Mouse (Mus musculus) CH12.LX (cell line): ENCODE results near the gene Prrt3. TPM values are rescaled to one million over a fixed set of nuclear protein-coding genes. Genes with fewer than 3 reads are reported as not detected.

Experiments
- DNase-seq: peaks from one replicate; pipeline ENCODE4 v3.0.0-alpha.2; 2013; ENCODE audit errors: extremely low read depth
- H3K27ac ChIP-seq: 2 replicates; pipeline ENCODE4 v1.5.1; 2012; ENCODE audit warnings: low read depth, mild to moderate bottlenecking, control low read depth, moderate library complexity; ENCODE audit not compliant: insufficient read depth
- H3K27me3 ChIP-seq: replicated peaks from 2 replicates; pipeline ENCODE3; 2012; ENCODE audit warnings: inconsistent platforms
- H3K36me3 ChIP-seq, 2 experiments: replicated peaks in 1 of 2; 2 replicates each; pipeline versions ENCODE3 to v1.6.1; 2012; ENCODE audit warnings: inconsistent platforms in 1 of 2, low read length in 1 of 2, mild to moderate bottlenecking in 1 of 2, mixed read lengths in 1 of 2, moderate library complexity in 1 of 2; ENCODE audit not compliant: control insufficient read depth in 1 of 2, insufficient read depth in 1 of 2
- H3K4me1 ChIP-seq, 2 experiments: 2 replicates each; pipeline ENCODE4 v1.6.1; 2012; ENCODE audit warnings: inconsistent platforms in 1 of 2, moderate library complexity in 1 of 2; ENCODE audit not compliant: insufficient read depth in 2 of 2, control insufficient read depth in 1 of 2
- H3K4me2 ChIP-seq: 2 replicates; pipeline ENCODE4 v1.6.1; 2012; ENCODE audit warnings: low read depth, mild to moderate bottlenecking, control low read depth; ENCODE audit not compliant: poor library complexity, insufficient read depth, severe bottlenecking
- H3K4me3 ChIP-seq, 3 experiments: fragments of 150-350 bp in 1 of 3; sonication (generic) in 1 of 3; replicated peaks in 1 of 3; 2 replicates each; pipeline versions ENCODE3 to v1.5.1; 2011 to 2012; ENCODE audit warnings: low read depth in 2 of 3, low read length in 2 of 3, mild to moderate bottlenecking in 2 of 3, moderate library complexity in 2 of 3, control low read depth in 1 of 3, improper control_type of control experiment in 1 of 3, inconsistent platforms in 1 of 3, mixed read lengths in 1 of 3; ENCODE audit not compliant: poor library complexity in 1 of 3
- H3K79me2 ChIP-seq: replicated peaks from 2 replicates; pipeline ENCODE4 v1.6.1; 2012; ENCODE audit warnings: mild to moderate bottlenecking, moderate library complexity; ENCODE audit not compliant: control insufficient read depth, poor library complexity, insufficient read depth, severe bottlenecking; ENCODE audit errors: extremely low read depth
- H3K9ac ChIP-seq: 2 replicates; pipeline ENCODE4 v1.6.1; 2012; ENCODE audit warnings: low read depth, mild to moderate bottlenecking, control low read depth, moderate library complexity; ENCODE audit not compliant: insufficient read depth
- H3K9me3 ChIP-seq: replicated peaks from 2 replicates; pipeline ENCODE3; 2012; ENCODE audit warnings: low read length, inconsistent platforms, mixed read lengths
- BHLHE40 ChIP-seq: IDR thresholded peaks from 2 replicates; pipeline ENCODE4 v1.6.1; 2011; ENCODE audit warnings: mild to moderate bottlenecking, low read depth, low read length, improper control_type of control experiment
- CHD1 ChIP-seq: IDR thresholded peaks from 2 replicates; pipeline ENCODE4 v1.6.1; 2012; ENCODE audit warnings: low read depth, low read length, improper control_type of control experiment, inconsistent platforms
- CHD2 ChIP-seq: IDR thresholded peaks from 2 replicates; pipeline ENCODE4 v1.6.1; 2011; ENCODE audit warnings: low read length, improper control_type of control experiment
- ELF1 ChIP-seq: IDR thresholded peaks from 2 replicates; pipeline ENCODE4 v1.6.1; 2014; ENCODE audit warnings: low read depth, mild to moderate bottlenecking, inconsistent platforms, low read length, improper control_type of control experiment
- GABPA ChIP-seq: IDR thresholded peaks from 2 replicates; pipeline ENCODE4 v1.6.1; 2012; ENCODE audit warnings: low read depth, low read length, improper control_type of control experiment, inconsistent platforms; ENCODE audit not compliant: insufficient replicate concordance
- IRF4 ChIP-seq: IDR thresholded peaks from 2 replicates; pipeline ENCODE4 v1.6.1; 2014; ENCODE audit warnings: low read depth, mild to moderate bottlenecking, inconsistent platforms, low read length, improper control_type of control experiment
- KAT2A ChIP-seq: IDR thresholded peaks from 2 replicates; pipeline ENCODE4 v1.6.1; 2012; ENCODE audit warnings: low read length, improper control_type of control experiment, inconsistent platforms; ENCODE audit not compliant: insufficient replicate concordance
- MAX ChIP-seq: IDR thresholded peaks from 2 replicates; pipeline ENCODE4 v1.6.1; 2011; ENCODE audit warnings: low read length, improper control_type of control experiment
- MYC ChIP-seq: IDR thresholded peaks from 2 replicates; pipeline ENCODE4 v1.6.1; 2011; ENCODE audit warnings: low read depth, mild to moderate bottlenecking, improper control_type of control experiment, low read length
- NELFE ChIP-seq: IDR thresholded peaks from 2 replicates; pipeline ENCODE4 v1.6.1; 2011; ENCODE audit warnings: low read depth, low read length, improper control_type of control experiment
- NRF1 ChIP-seq: IDR thresholded peaks from 2 replicates; pipeline ENCODE4 v1.6.1; 2014; ENCODE audit warnings: low read depth, mild to moderate bottlenecking, inconsistent platforms, low read length, improper control_type of control experiment, moderate library complexity
- RAD21 ChIP-seq: IDR thresholded peaks from 2 replicates; pipeline ENCODE4 v1.6.1; 2011; ENCODE audit warnings: low read depth, mild to moderate bottlenecking, low read length, improper control_type of control experiment, moderate library complexity
- RCOR1 ChIP-seq: conservative IDR thresholded peaks from 2 replicates; pipeline ENCODE4 v1.6.1; 2012; ENCODE audit warnings: low read depth, mild to moderate bottlenecking, inconsistent platforms, low read length, improper control_type of control experiment
- SIN3A ChIP-seq: IDR thresholded peaks from 2 replicates; pipeline ENCODE4 v1.6.1; 2012; ENCODE audit warnings: low read length, improper control_type of control experiment, inconsistent platforms
- USF1 ChIP-seq: IDR thresholded peaks from 2 replicates; pipeline ENCODE4 v1.6.1; 2014; ENCODE audit warnings: low read depth, mild to moderate bottlenecking, inconsistent platforms, low read length, improper control_type of control experiment
- ZKSCAN1 ChIP-seq: IDR thresholded peaks from 2 replicates; pipeline ENCODE4 v1.6.1; 2012; ENCODE audit warnings: low read depth, inconsistent platforms, low read length, improper control_type of control experiment, borderline replicate concordance
- ZMIZ1 ChIP-seq: IDR thresholded peaks from 2 replicates; pipeline ENCODE4 v1.6.1; 2012; ENCODE audit warnings: low read depth, mild to moderate bottlenecking, inconsistent platforms, low read length, improper control_type of control experiment
- ZNF384 ChIP-seq: IDR thresholded peaks from 2 replicates; pipeline ENCODE4 v1.6.1; 2012; ENCODE audit warnings: low read depth, low read length, improper control_type of control experiment, inconsistent platforms
- dilution Hi-C: fragments of 300-500 bp; cut with MboI; formaldehyde crosslinking; loops from 2 replicates; pipeline ENCODE4 v1.14.3; 2020; ENCODE audit warnings: low sequenced_read_pairs; ENCODE audit not compliant: extremely low pct_unique_long_range_greater_than_20kb, extremely low pct_ligation_motif_present
- in situ Hi-C: fragments of 300-500 bp; cut with MboI; formaldehyde crosslinking; loops from 3 replicates; pipeline ENCODE4 v1.14.3; 2019; ENCODE audit warnings: low sequenced_read_pairs, low pct_ligation_motif_present, low pct_unique_long_range_greater_than_20kb, mixed read lengths
- polyA plus RNA-seq: library from polyadenylated mRNA; unstranded; fragments of >175 nt; gene quantifications from 2 replicates; pipeline ENCODE4 v1.2.1, GENCODE M21; 2012; ENCODE audit warnings: low read depth; ENCODE audit not compliant: insufficient read length
- total RNA-seq, 2 experiments: library from RNA; depleted of rRNA; stranded (reverse); fragments of 300-350 nt in 1 of 2; fragments of >200 nt in 1 of 2; gene quantifications; 2 replicates each; pipeline ENCODE4 v1.2.3; 2012 to 2014

The Prrt3 gene
- total and polyA plus RNA-seq, 3 experiments: not detected

- peaks cover 6 to 39% of the 10 kb centered on the region in 2 experiments for H3K4me1 ChIP-seq
- TF ChIP-seq ZKSCAN1 (no peak), MAX (peak; percentile 42; the same call in 1 of the 2 replicates), MYC (peak; percentile 34; the same call in 1 of the 2 replicates), BHLHE40 (peak; percentile 43; the same call in 1 of the 2 replicates)
- no peaks in the 10 kb centered on the region for H3K27me3 ChIP-seq
- DNase-seq: no peak
- no peak overlapping the region for H3K4me3 ChIP-seq
- H3K9me3 ChIP-seq: no peaks in the 10 kb centered on the region
- peaks cover 42 to 75% of the 10 kb centered on the region in 2 experiments for H3K36me3 ChIP-seq
- in situ Hi-C loops (no loop called here), dilution Hi-C loops (no loop called here)
- peak overlapping the region; percentile 54 for H3K27ac ChIP-seq
- H3K9ac ChIP-seq: no peak overlapping the region
- peaks cover 27% of the 10 kb centered on the region for H3K79me2 ChIP-seq
- H3K4me2 ChIP-seq: no peak overlapping the region
Observed at GRCm38 (mm10) chr6:113523420-113523819, 21.7 kb upstream of the Prrt3 start.

GRCm38 (mm10) chr6:113522310-113522709 lies 20.6 kb upstream of the Prrt3 start:
- in situ Hi-C loops: no loop called here
- TF ChIP-seq CHD2 (no peak), KAT2A (no peak), ZMIZ1 (no peak), IRF4 (no peak), USF1 (no peak), SIN3A (no peak), RCOR1 (no peak), NELFE (no peak), GABPA (no peak), ELF1 (no peak), RAD21 (no peak), NRF1 (no peak), ZNF384 (no peak), CHD1 (no peak)
- Histone ChIP-seq H3K4me2 (no peak overlapping the region), H3K4me3 (no peak overlapping the region), H3K9me3 (no peaks in the 10 kb centered on the region), H3K4me1 (peaks cover 6 to 33% of the 10 kb centered on the region in 2 experiments), H3K9ac (no peak overlapping the region), H3K36me3 (peaks cover 48 to 77% of the 10 kb centered on the region in 2 experiments), H3K79me2 (peaks cover 20% of the 10 kb centered on the region), H3K27me3 (no peaks in the 10 kb centered on the region), H3K27ac (no peak overlapping the region)
- dilution Hi-C loops: no loop called here
- no peak for DNase-seq
